Mouse (Mus musculus) ES-E14 (cell line): ENCODE measurements around the gene Pgf.

Source experiments
- HCFC1 ChIP-seq: IDR thresholded peaks from 2 replicates; pipeline ENCODE4 v1.6.1; 2012; ENCODE audit warnings: low read length, inconsistent platforms, borderline replicate concordance; ENCODE audit not compliant: insufficient read depth
- MAFK ChIP-seq: IDR thresholded peaks from 2 replicates; pipeline ENCODE4 v1.6.1; 2014; ENCODE audit warnings: mild to moderate bottlenecking, low read depth, low read length, inconsistent platforms; ENCODE audit not compliant: insufficient read depth
- ZNF384 ChIP-seq: IDR thresholded peaks from 2 replicates; pipeline ENCODE4 v1.6.1; 2012; ENCODE audit warnings: low read depth, low read length, inconsistent platforms

DNA sequence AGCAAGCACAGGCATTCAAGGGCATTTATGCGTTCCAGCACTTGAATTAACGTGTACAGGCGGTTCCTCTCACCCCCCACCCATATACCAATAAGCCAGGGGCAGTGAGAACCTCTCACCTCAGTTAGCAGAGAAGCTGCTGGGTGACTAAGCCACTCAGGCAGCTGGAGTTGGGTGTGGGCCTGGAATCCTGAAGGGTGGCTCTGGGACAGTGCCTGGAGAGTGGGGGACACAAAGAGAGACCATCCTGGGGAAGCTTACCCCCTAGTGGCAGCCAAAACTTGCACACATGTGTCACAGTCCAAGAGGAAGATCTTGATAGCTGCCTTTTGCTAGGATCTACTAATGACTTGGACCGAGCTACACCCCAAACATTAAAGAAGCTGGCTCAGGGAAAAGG is 41.0 kb downstream of the Pgf start:
- TF ChIP-seq MAFK, result no peak
- no peak for TF ChIP-seq HCFC1
- no peak for TF ChIP-seq ZNF384
